Mouse (Mus musculus) C2C12 (cell line): ENCODE results near the gene Gdpd3.

ENCODE experiments used
- CTCF ChIP-seq: IDR thresholded peaks from one replicate; pipeline ENCODE4 v1.5.1; 2011; ENCODE audit not compliant: control insufficient read depth, insufficient read depth, insufficient read length
- FOSL1 ChIP-seq: IDR thresholded peaks from one replicate; pipeline ENCODE4 v1.8.0; 2011; ENCODE audit warnings: mild to moderate bottlenecking, low read length; ENCODE audit not compliant: poor library complexity, insufficient read depth, severe bottlenecking
- MYOD1 ChIP-seq: IDR thresholded peaks from one replicate; pipeline ENCODE4 v1.6.1; 2011; ENCODE audit warnings: low read depth; ENCODE audit not compliant: control insufficient read depth, insufficient read length
- USF1 ChIP-seq: IDR thresholded peaks from one replicate; pipeline ENCODE4 v1.6.1; 2011; ENCODE audit warnings: low read depth, mild to moderate bottlenecking, control low read depth, moderate library complexity

DNA sequence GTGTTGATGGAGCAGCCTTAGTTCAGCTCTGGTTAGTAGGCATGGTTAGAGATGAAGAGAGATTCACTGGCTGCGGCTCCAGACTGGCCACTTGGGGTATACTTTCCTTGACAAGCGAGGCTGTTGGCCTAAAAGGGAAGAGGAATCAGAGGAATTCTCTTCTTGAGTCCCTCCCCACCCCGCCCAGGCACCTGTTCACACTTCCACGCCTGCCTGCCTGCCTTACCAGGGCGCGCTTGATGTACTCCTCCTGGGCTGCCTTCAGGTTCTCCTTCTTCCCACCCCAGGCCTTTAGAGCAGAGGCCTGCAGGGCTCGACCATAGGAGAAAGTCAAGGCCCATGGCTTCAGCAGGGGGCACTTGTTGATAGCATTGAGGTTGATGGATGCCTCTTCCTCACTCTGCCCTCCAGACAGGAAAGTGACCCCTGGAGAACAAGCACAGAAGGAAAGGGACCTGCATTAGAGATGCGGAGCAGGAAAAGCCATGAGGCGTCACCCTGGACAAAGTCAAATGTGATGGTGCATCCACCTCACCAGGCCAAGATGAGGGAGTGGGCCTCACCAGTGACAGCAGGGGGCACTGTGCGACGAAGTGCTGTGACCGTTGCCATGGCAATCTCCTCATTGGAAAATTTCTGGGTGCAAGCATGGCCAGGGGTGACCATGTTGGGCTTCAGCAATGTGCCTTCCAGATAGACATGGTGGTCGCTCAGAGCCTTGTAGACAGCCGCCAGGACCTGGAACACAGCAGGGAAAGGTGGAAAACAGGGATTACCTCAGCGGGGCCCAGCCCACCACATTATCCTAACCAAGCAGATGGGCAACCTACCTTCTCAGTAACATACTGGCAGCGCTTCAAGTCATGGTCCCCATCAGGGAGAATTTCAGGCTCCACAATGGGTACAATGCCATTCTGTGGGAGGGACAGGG lies 29.5 kb downstream of the Gdpd3 start:
- no peak for TF ChIP-seq FOSL1
- TF ChIP-seq CTCF = no peak
- TF ChIP-seq USF1 = no peak
- TF ChIP-seq MYOD1 = no peak
